Mouse (Mus musculus) ES-Bruce4 (cell line): Measurements from ENCODE around the gene Olfr665.
"Not testable (repeated sequence)": the region's sequence is repeated elsewhere in the genome, so short reads cannot be mapped to it uniquely, and the experiment has no call there.

Source experiments
- CTCF ChIP-seq: IDR thresholded peaks from one replicate; pipeline ENCODE4 v1.8.1; 2011; ENCODE audit warnings: low read depth, low read length
- POLR2A ChIP-seq: IDR thresholded peaks from one replicate; pipeline ENCODE4 v1.8.1; 2011; ENCODE audit warnings: low read length; ENCODE audit not compliant: insufficient read depth

GRCm38 (mm10) chr7:104851546-104851945, 26.3 kb upstream of the Olfr665 start:
- TF ChIP-seq POLR2A, CTCF: not testable (repeated sequence)
